Mouse (Mus musculus): Measurements from ENCODE around the gene Alg6.

Gene Alg6

GRCm38 (mm10) chr4:99714904-99715782 is at the start of gene Alg6:
Gene Alg6, plus strand, starts transcription at chr4:99715664.
- peak; percentile 96 for DNase-seq

GRCm38 (mm10) chr4:99670203-99670851 is 45.1 kb upstream of the Alg6 start:
- DNase-seq: no peak

DNA sequence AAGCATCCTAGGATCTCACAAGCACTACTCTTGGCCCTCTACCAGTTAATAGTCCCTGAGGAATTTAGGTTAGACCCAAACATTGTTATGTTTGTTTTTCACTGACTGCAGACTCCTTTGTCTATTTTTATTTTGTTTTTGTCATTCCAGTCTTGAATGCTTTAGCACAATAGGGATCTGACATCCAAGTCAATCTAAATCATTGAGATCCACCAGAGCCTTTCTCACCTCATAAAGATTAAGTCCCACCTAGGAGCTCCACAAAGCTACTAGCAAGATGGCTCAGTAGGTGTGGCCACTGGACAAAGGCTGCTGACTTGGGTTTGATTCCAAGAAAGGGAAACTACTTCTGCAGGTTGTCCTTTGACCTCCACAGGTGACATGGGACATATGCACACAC is 40.3 kb upstream of the Alg6 start:
- DNase-seq: no peak

- DNase-seq: no peak
Measured at GRCm38 (mm10) chr4:99683941-99684340, 31.5 kb upstream of the Alg6 start.

GRCm38 (mm10) chr4:99686308-99686707 is 29.2 kb upstream of the Alg6 start:
- DNase-seq: no peak

DNA sequence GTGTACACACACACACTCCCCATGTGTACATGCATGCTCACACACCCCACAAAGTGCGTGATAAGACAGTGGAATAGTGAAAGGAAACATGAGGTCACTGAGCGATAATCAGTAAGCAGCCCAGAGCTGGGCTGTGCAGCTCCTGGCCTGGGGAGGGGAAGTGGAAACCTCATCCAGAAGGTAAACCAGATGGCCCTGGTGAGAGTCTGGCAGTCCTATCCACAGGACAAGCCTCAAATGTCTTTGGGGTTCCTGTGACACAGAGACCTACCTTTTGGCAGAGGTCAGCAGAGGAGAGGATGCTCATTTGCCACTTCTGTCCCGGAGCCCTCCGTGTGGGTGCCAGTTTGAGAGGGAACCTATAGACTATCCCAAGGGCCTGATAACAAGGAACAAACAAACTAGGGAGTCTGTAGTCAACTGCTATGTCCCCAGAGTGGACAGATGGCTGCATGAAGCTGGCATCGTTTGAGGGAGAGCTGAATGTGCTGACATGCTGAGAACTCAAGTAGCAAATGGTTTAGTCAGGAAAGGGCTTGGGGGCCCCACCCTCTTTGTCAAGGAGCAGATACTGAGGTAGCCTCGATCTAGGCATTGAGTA is 2.8 kb upstream of the Alg6 start:
- DNase-seq: peak; percentile 95

DNA sequence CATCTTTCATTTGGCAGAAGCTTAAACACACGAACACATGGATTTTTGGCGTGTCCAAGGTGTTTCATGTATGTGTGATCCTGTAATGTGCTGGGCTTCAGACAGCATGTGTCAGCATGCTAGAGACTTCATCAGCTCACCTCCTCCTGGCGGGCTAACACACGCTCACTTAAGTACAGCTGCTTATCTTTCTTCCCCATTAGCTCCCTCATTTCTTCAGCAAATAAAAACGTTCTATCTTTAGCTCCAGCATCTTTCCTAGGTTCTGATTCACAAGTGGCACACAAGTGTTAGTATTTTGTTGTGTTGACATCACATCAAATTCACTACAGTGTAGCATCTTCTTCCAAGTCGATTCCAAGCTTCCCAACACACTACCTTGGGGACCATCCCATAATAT is 1.5 kb upstream of the Alg6 start:
- peak; percentile 23 for DNase-seq

DNA sequence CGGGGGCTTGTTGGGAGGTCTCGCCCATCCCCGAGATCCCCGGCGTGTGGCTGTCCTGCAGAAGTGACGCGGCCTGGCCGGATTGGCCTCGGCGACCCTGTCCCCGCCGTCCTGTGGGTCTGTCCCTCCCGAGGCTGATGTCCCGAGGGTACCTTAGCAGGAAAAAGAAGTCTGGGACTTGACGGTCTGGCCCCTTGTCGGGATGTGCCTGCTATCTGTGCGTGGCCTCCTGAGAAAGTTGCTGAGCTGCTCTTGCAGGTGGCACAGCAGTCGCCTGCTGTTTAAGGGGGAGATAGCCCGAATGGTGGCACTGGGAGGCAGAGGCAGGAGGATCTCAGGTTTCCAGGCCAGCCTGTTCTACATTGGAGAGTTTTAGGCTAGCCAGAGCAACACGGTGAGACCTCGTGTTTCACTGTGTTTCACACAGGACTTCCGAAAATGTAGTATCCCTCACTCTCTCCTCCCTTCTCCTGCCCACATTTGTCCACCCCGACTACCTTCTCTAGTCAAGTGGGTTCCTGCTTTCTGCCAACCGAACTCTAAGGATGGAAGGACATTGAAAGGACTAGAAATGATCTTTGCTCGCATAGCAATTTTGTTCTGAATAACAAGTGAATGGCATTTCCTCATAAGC is 436 bp downstream of the Alg6 start:
- DNase-seq: no peak

- no peak for DNase-seq
Measured at GRCm38 (mm10) chr4:99717905-99718304, 2.4 kb downstream of the Alg6 start.

- DNase-seq: no peak
Measured at GRCm38 (mm10) chr4:99724331-99724730, 8.9 kb downstream of the Alg6 start.

DNA sequence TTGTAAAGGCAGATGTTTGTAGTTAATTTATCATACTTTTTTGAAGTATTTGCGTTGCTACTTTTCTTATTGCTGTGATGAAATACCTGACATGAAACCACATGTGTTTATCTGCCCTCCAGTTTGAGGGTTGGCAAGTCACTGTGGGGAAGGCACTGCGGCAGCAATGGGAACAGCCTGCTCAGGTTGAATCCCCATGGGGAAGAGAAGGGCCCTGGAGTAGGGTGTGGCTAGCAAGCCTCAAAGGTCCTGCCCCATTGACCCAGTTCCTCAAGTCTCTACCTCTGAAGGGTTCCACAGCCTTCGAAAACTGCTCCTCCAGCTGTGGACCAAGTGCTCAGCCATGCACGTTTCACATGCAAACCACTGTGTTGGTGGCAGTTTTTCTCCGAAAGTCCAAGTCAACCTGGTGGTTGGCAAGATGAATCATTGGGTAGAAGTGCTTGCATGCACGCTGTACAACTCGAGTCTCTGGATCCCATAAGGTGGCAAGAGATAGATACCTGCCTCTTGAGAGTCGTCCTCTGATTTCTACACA is 10.5 kb downstream of the Alg6 start:
- DNase-seq: no peak

DNA sequence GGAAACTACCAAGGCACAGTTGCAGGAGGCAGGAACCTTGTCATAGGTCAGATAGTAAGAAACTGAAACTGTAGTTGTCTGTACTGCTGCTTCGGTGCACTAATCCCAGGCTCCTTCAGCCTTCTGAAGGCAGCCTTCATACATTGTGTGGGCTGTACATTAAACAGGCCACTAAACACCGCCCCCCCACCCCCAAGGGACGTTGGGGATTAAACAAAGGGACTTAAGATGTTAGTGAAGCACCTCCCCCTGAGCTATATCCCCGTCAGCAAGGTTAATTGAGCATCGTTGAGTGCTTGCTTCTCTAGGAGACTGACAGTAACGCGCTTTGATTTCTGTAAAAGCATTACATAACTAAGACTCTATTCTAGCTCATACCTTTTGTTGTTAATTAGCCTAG is 24.4 kb downstream of the Alg6 start:
- DNase-seq: no peak

GRCm38 (mm10) chr4:99752426-99752825 is 37.0 kb downstream of the Alg6 start:
- no peak for DNase-seq

- no peak for DNase-seq
Measured at GRCm38 (mm10) chr4:99766303-99766702, 50.8 kb downstream of the Alg6 start.

DNA sequence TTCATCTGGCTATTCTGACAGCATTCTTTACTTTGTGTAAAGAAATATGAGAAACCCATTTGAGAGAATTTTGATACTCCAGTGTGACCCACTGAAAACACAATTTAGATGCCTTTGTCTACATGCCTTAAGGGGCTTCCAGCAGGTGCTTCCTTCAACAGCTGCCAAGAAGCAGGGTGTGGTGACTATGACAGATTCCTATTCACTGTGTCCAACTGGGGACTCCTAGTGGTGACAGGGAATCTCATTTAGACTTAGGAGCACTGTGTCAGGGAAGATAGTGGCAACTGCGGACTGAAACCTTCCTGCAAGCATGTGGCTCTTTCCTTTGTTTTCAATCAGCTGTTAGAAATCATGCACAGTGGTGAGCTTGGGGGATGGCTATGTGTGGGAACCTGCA is 51.3 kb downstream of the Alg6 start:
- peak; percentile 5 for DNase-seq

- DNase-seq: no peak
Measured at GRCm38 (mm10) chr4:99770555-99770954, 55.1 kb downstream of the Alg6 start.

- no peak for DNase-seq
Measured at GRCm38 (mm10) chr4:99773041-99773440, 57.6 kb downstream of the Alg6 start.

- DNase-seq: no peak
Measured at GRCm38 (mm10) chr4:99792365-99792764, 76.9 kb downstream of the Alg6 start.
